Mouse (Mus musculus) spleen, adult 2 months (tissue): ENCODE measurements at regions not wholly inside any gene's neighbourhood (a gene's known extent, or its start where the extent isn't known, plus 50 kb on each side); places are given as distances from the start of the nearest gene placed in this dataset.

Experiments
- CTCF ChIP-seq: fragments of 200-500 bp; IDR thresholded peaks from 2 replicates; pipeline ENCODE4 v1.5.1; 2011; ENCODE audit warnings: mild to moderate bottlenecking, inconsistent platforms; ENCODE audit not compliant: insufficient read depth, insufficient read length, insufficient replicate concordance; ENCODE audit errors: extremely low read depth
- POLR2A ChIP-seq: fragments of 200-500 bp; IDR thresholded peaks from 2 replicates; pipeline ENCODE4 v1.6.1; 2011; ENCODE audit warnings: low read depth, low read length, inconsistent platforms

GRCm38 (mm10) chr8:90470826-90471225, 122.7 kb upstream of the Tox3 start:
- no peak for TF ChIP-seq CTCF
- no peak for TF ChIP-seq POLR2A
